In the genomic region with DNA sequence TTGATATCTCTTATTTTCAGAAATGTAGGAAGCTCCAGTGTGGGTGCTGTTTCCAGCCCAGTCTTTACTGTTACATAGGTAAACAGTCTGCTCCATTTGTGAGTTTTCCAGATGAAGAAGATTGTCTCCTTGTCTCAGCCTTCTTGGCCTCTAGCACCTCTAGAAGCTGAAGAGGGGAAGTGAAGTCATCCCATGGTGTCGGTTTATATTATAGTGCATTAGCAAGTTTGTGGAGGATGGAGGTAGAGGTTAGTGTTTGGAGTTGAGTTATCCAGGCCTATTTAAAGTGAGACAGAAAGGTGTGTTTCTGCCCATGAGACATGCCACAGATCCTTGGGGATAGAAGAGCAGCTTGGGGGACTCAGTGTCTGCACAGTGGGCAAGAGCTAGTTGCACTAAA, we compare ENCODE assay signal across 8 mouse cellular contexts. TPM values are rescaled to one million over a fixed set of nuclear protein-coding genes. Genes with fewer than 3 reads are reported as not detected.
DNase-seq lines count a peak whose midpoint lies in the region; ATAC-seq and TF ChIP-seq lines count a peak whose summit lies in the region.

No protein-coding gene starts in this region.

- peaks cover 16% of the 10 kb centered on the region for H3K4me1 ChIP-seq in lung, embryonic 14.5 days (ENCODE audit: insufficient read depth)
- H3K4me1 ChIP-seq in lung, adult 2 months (ENCODE audit: control insufficient read depth, insufficient read depth, low read length) = peaks cover 10% of the 10 kb centered on the region
- H3K4me1 ChIP-seq in embryonic facial prominence, embryonic 14.5 days (ENCODE audit: control insufficient read depth, insufficient read depth, low read length) = peaks cover 17% of the 10 kb centered on the region
- H3K4me1 ChIP-seq in intestine, postnatal 0 days (replicated peaks; ENCODE audit: control insufficient read depth, insufficient read depth, low read length) = 0 out of 2 replicates have a peak, but pooled peaks cover 3% of the 10 kb centered on the region
- peaks cover 21% of the 10 kb centered on the region for H3K4me1 ChIP-seq in neural tube, embryonic 14.5 days (ENCODE audit: control insufficient read depth, insufficient read depth, low read length)
- no peaks in the 10 kb centered on the region for H3K4me1 ChIP-seq in thymus, adult 2 months (replicated peaks; ENCODE audit: control insufficient read depth, insufficient read depth, low read length)

- no peak for DNase-seq in lung, embryonic 14.5 days
- no peak for DNase-seq in lung, adult 2 months
- no peak for DNase-seq in embryonic facial prominence, embryonic 14.5 days (ENCODE audit: low spot score)
- no peak for DNase-seq in left cerebral cortex, adult 8-10 months (ENCODE audit: low spot score in 2 of 2)
- DNase-seq in thymus, adult 2 months = no peak
- no peak for DNase-seq in kidney, adult 18-20 months

- peak overlapping the region; percentile 79 for H3K4me2 ChIP-seq in lung, embryonic 14.5 days
- peak overlapping the region; percentile 65 for H3K4me2 ChIP-seq in embryonic facial prominence, embryonic 14.5 days (ENCODE audit: low read depth, low read length)
- H3K4me2 ChIP-seq in intestine, postnatal 0 days (replicated peaks; ENCODE audit: low read depth) = peak overlapping the region; percentile 81
- peak overlapping the region; percentile 75 for H3K4me2 ChIP-seq in neural tube, embryonic 14.5 days (ENCODE audit: low read depth, low read length)

- peak overlapping the region; percentile 93 for H3K4me3 ChIP-seq in lung, embryonic 14.5 days (ENCODE audit: low read depth, low read length)
- H3K4me3 ChIP-seq in lung, adult 2 months (replicated peaks; ENCODE audit: extremely low read depth, low read depth, low read length) = no peak overlapping the region
- H3K4me3 ChIP-seq in embryonic facial prominence, embryonic 14.5 days (ENCODE audit: low read depth, low read length) = peak overlapping the region; percentile 94
- 0 out of 2 replicates have a peak overlapping the region, but pooled peaks have one; percentile 4 for H3K4me3 ChIP-seq in intestine, postnatal 0 days (ENCODE audit: low read depth, low read length)
- peak overlapping the region; percentile 93; the same call in 1 of the 2 replicates for H3K4me3 ChIP-seq in neural tube, embryonic 14.5 days (ENCODE audit: low read depth, low read length)
- H3K4me3 ChIP-seq in thymus, adult 2 months (ENCODE audit: control insufficient read depth, insufficient read depth, low read length) = no peak overlapping the region

- no peak for ATAC-seq in lung, embryonic 14.5 days (ENCODE audit: insufficient read depth)
- no peak for ATAC-seq in embryonic facial prominence, embryonic 14.5 days (ENCODE audit: low read depth)
- ATAC-seq in intestine, postnatal 0 days = no peak
- no peak for ATAC-seq in neural tube, embryonic 14.5 days (ENCODE audit: low read depth)

- WGBS in lung, embryonic 14.5 days = 16% methylated on average over 1 of the region's 1 CpGs
- 12% methylated on average over 1 of the region's 1 CpGs for WGBS in lung, adult 2 months
- WGBS in embryonic facial prominence, embryonic 14.5 days = 25% methylated on average over 1 of the region's 1 CpGs
- 3% methylated on average over 1 of the region's 1 CpGs for WGBS in intestine, postnatal 0 days
- 21% methylated on average over 1 of the region's 1 CpGs for WGBS in neural tube, embryonic 14.5 days
- WGBS in thymus, adult 2 months = 5% methylated on average over 1 of the region's 1 CpGs

- no peak for TF ChIP-seq CTCF in lung, embryonic 14.5 days (IDR thresholded peaks at IDR 0.05; ENCODE audit: low read depth)
- TF ChIP-seq CTCF in lung, adult 2 months (IDR thresholded peaks at IDR 0.05; ENCODE audit: insufficient read depth, low read length) = no peak
- TF ChIP-seq CTCF in intestine, postnatal 0 days (IDR thresholded peaks at IDR 0.05; ENCODE audit: low read depth) = no peak
- TF ChIP-seq CTCF in thymus, adult 2 months (IDR thresholded peaks at IDR 0.05; ENCODE audit: borderline replicate concordance, control insufficient read depth, extremely low read depth, insufficient read depth, low read length, poor library complexity) = no peak

- no peak for TF ChIP-seq POLR2A in lung, adult 2 months (IDR thresholded peaks at IDR 0.05; ENCODE audit: borderline replicate concordance, extremely low read depth, low read depth, low read length)
- no peak for TF ChIP-seq POLR2A in thymus, adult 2 months (IDR thresholded peaks at IDR 0.05; ENCODE audit: control insufficient read depth, extremely low read depth, insufficient read depth, low read length, poor library complexity)

- H3K9me3 ChIP-seq in lung, embryonic 14.5 days (ENCODE audit: low read depth, low read length) = no peaks in the 10 kb centered on the region
- H3K9me3 ChIP-seq in embryonic facial prominence, embryonic 14.5 days (ENCODE audit: control insufficient read depth, low read length) = no peaks in the 10 kb centered on the region
- H3K9me3 ChIP-seq in intestine, postnatal 0 days (ENCODE audit: control insufficient read depth) = no peaks in the 10 kb centered on the region
- H3K9me3 ChIP-seq in neural tube, embryonic 14.5 days (ENCODE audit: control insufficient read depth, low read length) = no peaks in the 10 kb centered on the region

- peaks cover 20% of the 10 kb centered on the region for H3K36me3 ChIP-seq in lung, embryonic 14.5 days (ENCODE audit: insufficient read depth)
- peaks cover 21% of the 10 kb centered on the region for H3K36me3 ChIP-seq in embryonic facial prominence, embryonic 14.5 days (ENCODE audit: control insufficient read depth, insufficient read depth, low read length)
- peaks cover 5% of the 10 kb centered on the region; the same call in 1 of the 2 replicates for H3K36me3 ChIP-seq in intestine, postnatal 0 days (ENCODE audit: control insufficient read depth, insufficient read depth)
- peaks cover 9% of the 10 kb centered on the region for H3K36me3 ChIP-seq in neural tube, embryonic 14.5 days (ENCODE audit: control insufficient read depth, insufficient read depth, low read length)
- H3K36me3 ChIP-seq in thymus, adult 2 months (ENCODE audit: control insufficient read depth, insufficient read depth, low read length) = peaks cover 8% of the 10 kb centered on the region; the same call in 1 of the 2 replicates

- H3K27ac ChIP-seq in lung, embryonic 14.5 days (ENCODE audit: low read depth) = no peak overlapping the region
- no peak overlapping the region for H3K27ac ChIP-seq in embryonic facial prominence, embryonic 14.5 days (replicated peaks; ENCODE audit: low read depth, low read length)
- no peak overlapping the region for H3K27ac ChIP-seq in intestine, postnatal 0 days (ENCODE audit: low read depth, low read length)
- no peak overlapping the region for H3K27ac ChIP-seq in neural tube, embryonic 14.5 days (ENCODE audit: low read depth, low read length)
- no peak overlapping the region for H3K27ac ChIP-seq in thymus, adult 2 months (ENCODE audit: control insufficient read depth, insufficient read depth, low read length)

- peak overlapping the region; percentile 90 for H3K9ac ChIP-seq in lung, embryonic 14.5 days
- peak overlapping the region; percentile 88 for H3K9ac ChIP-seq in embryonic facial prominence, embryonic 14.5 days (ENCODE audit: low read depth, low read length)
- H3K9ac ChIP-seq in intestine, postnatal 0 days (ENCODE audit: low read depth, low read length) = no peak overlapping the region
- H3K9ac ChIP-seq in neural tube, embryonic 14.5 days (replicated peaks; ENCODE audit: low read depth, low read length) = no peak overlapping the region

- no peaks in the 10 kb centered on the region for H3K27me3 ChIP-seq in lung, embryonic 14.5 days (ENCODE audit: insufficient read depth, low read length)
- no peaks in the 10 kb centered on the region for H3K27me3 ChIP-seq in embryonic facial prominence, embryonic 14.5 days (replicated peaks; ENCODE audit: control insufficient read depth, insufficient read depth, low read length)
- no peaks in the 10 kb centered on the region for H3K27me3 ChIP-seq in intestine, postnatal 0 days (replicated peaks; ENCODE audit: control insufficient read depth, insufficient read depth, low read length)
- no peaks in the 10 kb centered on the region for H3K27me3 ChIP-seq in neural tube, embryonic 14.5 days (ENCODE audit: control insufficient read depth, insufficient read depth, low read length)
- no peaks in the 10 kb centered on the region for H3K27me3 ChIP-seq in thymus, adult 2 months (ENCODE audit: control insufficient read depth, insufficient read depth, low read length)

RNA-seq across cellular contexts. Expression of a gene that starts 1.7 kb away (rescaled TPM):
- polyA plus RNA-seq in lung, embryonic 14.5 days (2014; fragmentation: Nextera tagmentation; extraction: Ambion mirVana) = 26.8 and 27.1 TPM in 2 replicates
- 23.1 and 28.0 TPM in 2 replicates for polyA plus RNA-seq in lung, adult 2 months (2012; rRNA removed)
- polyA plus RNA-seq in embryonic facial prominence, embryonic 14.5 days (2014; fragmentation: Nextera tagmentation; extraction: Ambion mirVana) = 22.2 and 24.0 TPM in 2 replicates
- polyA plus RNA-seq in intestine, postnatal 0 days (2015; fragmentation: Nextera tagmentation; extraction: Ambion mirVana) = 6.0 and 6.3 TPM in 2 replicates
- polyA plus RNA-seq in neural tube, embryonic 14.5 days (2014; fragmentation: Nextera tagmentation; extraction: Ambion mirVana) = 21.1 and 21.8 TPM in 2 replicates
- 10 to 100 TPM; 36.1 to 41.6 (median 38.0) TPM for total RNA-seq in left cerebral cortex, adult 8-10 months (2022)
- 55.1 and 57.4 TPM in 2 replicates for polyA plus RNA-seq in thymus, adult 2 months (2012; rRNA removed)

Comparison
In these comparisons a context has a peak if more than half of its experiments do, and no peak if none do; other contexts are left out.
1. H3K4me3 ChIP-seq: peak in lung, embryonic 14.5 days (single experiment), embryonic facial prominence, embryonic 14.5 days (single experiment), intestine, postnatal 0 days (single experiment) and neural tube, embryonic 14.5 days (single experiment); none in lung, adult 2 months (single experiment) and thymus, adult 2 months (single experiment).
2. H3K9ac ChIP-seq: peak in lung, embryonic 14.5 days (single experiment) and embryonic facial prominence, embryonic 14.5 days (single experiment); none in intestine, postnatal 0 days (single experiment) and neural tube, embryonic 14.5 days (single experiment).
3. Peak in every context shown above with its lines, with median percentiles within 50 percentile points of each other: H3K4me2 ChIP-seq.